Mouse (Mus musculus): ENCODE data around the gene Prex1. TPM values are rescaled to one million over a fixed set of nuclear protein-coding genes. Genes with fewer than 3 reads are reported as not detected.

The Prex1 gene
- polyA plus RNA-seq, 1 experiment from 2014 or later: 10.4 TPM

DNA sequence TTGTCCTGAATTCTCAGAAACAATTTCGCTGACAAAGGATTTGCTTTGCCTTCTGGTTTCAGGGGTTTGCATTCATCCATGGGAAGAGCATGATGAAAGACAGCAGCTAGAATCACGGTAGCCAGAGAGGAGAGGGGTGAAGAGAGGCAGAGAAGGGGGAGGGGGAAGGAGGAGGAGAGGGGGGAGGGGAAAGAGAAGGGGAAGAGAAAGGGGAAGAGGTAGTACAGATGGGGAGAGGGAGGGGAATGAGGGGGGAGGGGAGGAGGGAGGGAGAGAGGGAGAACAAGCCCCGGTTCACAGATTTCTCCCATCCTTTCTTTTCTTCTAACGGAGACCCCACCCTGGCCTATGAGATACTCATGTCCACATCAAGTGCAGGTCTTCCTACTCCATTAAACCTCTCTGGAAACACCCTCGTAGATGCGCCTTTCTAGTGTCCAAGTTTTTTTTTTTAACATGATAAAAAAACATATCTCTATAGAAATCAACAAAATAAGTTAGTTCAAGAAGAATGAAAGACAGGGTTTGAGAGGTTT is 196.7 kb downstream of the Prex1 start:
- Histone ChIP-seq H3K4me1 (ENCODE audit: control insufficient read depth, insufficient read depth, low read length) (peaks cover 11% of the 10 kb centered on the region), H3K27ac (ENCODE audit: low read length) (peak overlapping the region; percentile 71; the same call in 1 of the 2 replicates), H3K4me3 (ENCODE audit: low read depth, low read length) (no peak overlapping the region), H3K4me2 (replicated peaks; ENCODE audit: low read depth, low read length) (no peak overlapping the region; the same call in 1 of the 2 replicates), H3K9ac (replicated peaks; ENCODE audit: low read depth, low read length) (no peak overlapping the region), H3K36me3 (ENCODE audit: control insufficient read depth, insufficient read depth, low read length) (no peaks in the 10 kb centered on the region), H3K27me3 (ENCODE audit: control insufficient read depth, insufficient read depth, low read length) (no peaks in the 10 kb centered on the region), H3K9me3 (ENCODE audit: control insufficient read depth, low read depth, low read length) (no peaks in the 10 kb centered on the region)
- no peak for ATAC-seq (ENCODE audit: insufficient number of reproducible peaks, insufficient read depth, low FRiP score, low read depth)
- WGBS: 52% methylated on average over 6 of the region's 6 CpGs

Other genes with a start within 250 kb of the Prex1 start
- gene Trp53rkb, start 78.7 kb upstream of the Prex1 start, polyA plus RNA-seq (2014; fragmentation: Nextera tagmentation; extraction: Ambion mirVana): 5.7 and 7.9 TPM in 2 replicates
- 6.2 and 6.4 TPM in 2 replicates for gene Arfgef2, start 91.8 kb upstream of the Prex1 start, polyA plus RNA-seq (2014; fragmentation: Nextera tagmentation; extraction: Ambion mirVana)
- 139 TPM in 2 replicates for gene Cse1l, start 192.2 kb upstream of the Prex1 start, polyA plus RNA-seq (2014; fragmentation: Nextera tagmentation; extraction: Ambion mirVana)